Mouse (Mus musculus) heart, postnatal 10 days (tissue): ENCODE measurements around the gene Ndufa4l2. TPM values are rescaled to one million over a fixed set of nuclear protein-coding genes. Genes with fewer than 3 reads are reported as not detected.

Experiments used
- DNase-seq, 2 experiments: peaks; one replicate each; pipeline ENCODE4 v3.0.0; 2021
- intact Hi-C: fragments of 180-260 bp; cut with DNase I; formaldehyde crosslinking; loops from one replicate; pipeline ENCODE4 v1.15.1; 2025
- total RNA-seq, 2 experiments: library from RNA; stranded (reverse); gene quantifications; 2 replicates each; pipeline ENCODE4 v1.2.3; 2021

Ndufa4l2 gene
- total RNA-seq, 2 experiments from 2014 or later: 44.5 to 54.0 TPM

DNA sequence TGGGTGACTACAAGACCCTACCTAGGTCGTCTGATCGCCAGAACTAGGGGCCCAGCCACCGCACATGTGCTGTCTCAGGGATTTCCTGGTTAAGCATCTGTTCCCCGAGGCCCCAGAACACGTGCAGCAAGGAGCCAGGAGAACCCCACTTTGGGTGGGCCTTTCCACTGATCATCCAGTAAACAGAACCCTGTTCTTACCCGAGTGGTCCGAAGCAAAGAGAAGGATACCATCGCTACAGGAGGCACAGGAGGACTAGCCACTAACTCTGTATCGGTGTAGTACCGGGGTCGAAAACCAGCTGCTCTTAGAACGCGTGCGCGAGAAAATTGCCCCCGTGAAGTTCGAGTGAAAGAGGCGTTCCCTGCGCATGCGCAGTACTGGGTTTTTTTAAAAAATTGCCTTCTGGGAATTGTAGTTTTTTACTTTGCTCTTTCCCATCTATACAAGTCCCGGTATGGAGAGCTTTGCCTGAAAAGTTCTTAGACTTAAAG is 7.4 kb downstream of the Ndufa4l2 start, which contains the start of gene Shmt2:
Gene Shmt2 (minus strand): TSS at position 357 of the 494 bp plus-strand sequence.
- intact Hi-C loops: no loop called here
- DNase-seq: peak; percentile 89 to 91

DNA sequence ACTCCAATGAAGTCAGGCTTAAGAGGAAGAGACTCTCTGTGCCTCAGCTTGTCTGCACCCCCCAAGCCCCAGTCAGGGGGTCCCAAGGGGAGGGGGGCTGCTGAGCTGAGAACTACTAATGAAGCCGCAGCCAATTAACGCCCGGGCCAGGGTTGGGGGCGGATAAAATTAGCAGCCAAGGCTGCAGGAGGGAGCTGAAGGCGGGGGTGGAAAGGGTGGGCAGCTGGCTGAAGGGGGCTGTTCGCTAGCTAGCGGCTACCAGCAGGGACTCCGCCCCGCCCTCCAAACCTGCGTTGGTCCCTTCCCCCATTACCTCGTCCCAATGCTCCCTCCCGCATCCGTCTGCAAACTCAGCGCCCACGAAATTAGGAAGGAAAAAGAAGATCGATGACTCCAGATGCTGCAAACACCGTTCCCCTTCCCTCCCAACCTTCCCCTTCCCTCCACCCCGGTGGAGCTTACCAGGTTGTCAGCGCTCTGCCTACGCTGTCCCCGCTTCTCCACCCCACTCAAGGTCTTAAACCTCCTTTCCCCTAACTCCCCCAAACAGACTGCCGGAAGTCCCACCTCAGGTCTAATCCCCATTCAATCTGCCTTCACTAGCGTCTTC is 10.0 kb downstream of the Ndufa4l2 start:
- intact Hi-C loops: no loop called here
- DNase-seq: no peak

DNA sequence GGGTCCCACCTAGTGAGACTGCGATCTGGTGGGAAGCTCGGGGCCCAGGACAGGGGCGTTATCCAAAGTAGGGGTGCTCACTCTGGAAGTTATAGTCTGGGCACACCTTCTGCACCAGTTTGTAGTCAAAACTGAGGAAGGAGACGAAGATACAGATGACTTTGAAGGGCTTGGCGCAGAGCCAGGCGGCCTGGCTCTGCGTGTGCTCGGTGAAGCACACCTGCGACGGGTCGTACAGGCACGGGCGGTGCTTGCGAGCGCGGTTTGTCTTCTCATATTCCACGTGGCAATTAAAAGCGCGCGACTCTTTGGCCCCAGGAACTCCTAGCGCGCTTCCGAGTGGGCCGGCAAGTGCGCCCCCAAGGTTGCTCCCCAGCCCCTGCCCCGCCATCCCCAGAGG is 11.3 kb downstream of the Ndufa4l2 start:
- DNase-seq: no peak
- intact Hi-C loops: no loop called here

DNA sequence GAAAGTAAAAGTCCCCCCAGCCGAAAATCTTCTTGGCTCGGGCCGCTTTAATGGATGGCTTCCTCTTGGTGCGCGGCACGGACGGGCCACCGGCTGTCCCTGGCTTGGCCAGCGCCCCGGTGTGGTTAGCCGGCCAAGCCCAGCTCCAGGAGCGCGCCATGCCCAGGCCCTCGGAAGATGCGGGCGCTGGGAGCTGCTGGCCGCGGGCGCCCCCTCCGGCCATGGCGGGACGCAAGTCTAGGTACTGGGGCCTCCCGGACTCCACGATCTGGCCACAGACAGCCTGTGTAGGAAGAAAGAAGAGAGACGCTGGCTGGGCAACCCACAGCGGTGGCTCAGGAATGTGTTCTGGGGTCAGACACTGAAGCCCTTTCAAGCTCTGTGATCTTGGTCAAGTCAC is 11.9 kb downstream of the Ndufa4l2 start:
- DNase-seq: peak; percentile 51 to 75
- intact Hi-C loops: no loop called here

DNA sequence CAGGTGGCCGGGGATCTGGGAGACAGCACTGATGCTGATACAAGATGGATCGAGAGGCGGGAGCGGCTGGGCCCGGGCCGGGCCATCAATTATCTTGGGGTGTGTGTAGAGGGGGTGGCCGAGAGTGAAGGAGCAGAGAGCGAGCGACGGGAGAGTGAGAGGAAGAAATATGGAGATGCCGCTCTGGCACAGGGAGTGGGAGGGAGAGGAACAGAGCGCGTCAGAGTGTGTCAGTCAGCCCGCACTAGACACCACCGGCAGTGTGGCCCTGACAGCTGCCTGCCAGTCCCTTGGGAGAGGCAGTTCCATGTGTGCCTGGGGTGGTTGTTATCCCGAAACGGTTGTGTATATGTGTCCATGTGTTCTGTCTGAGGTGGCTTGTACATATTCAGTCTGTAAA is 12.7 kb downstream of the Ndufa4l2 start:
- intact Hi-C loops: no loop called here

DNA sequence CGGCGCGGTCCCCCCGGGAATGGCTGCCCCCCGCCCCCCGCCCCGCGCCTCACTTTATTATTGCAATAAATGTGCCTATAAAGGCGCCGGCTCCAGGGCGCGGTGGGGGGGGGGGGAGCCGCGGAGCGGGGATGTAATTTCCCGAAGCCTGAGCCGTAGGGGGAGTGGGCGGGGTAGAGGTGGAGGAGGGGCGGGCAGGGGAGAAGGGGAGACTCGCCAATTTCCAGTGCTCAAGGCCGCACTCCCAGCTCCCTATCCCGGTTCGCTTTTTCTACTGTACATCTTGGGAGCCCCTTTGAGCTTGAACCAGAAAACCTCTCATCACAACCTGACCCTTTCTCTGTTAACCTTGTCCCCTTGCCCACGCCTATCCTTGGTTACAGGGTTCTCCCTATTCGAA is 16.2 kb downstream of the Ndufa4l2 start:
- no peak for DNase-seq
- intact Hi-C loops: no loop called here

More for the DNA sequence above, 12.7 kb downstream of the Ndufa4l2 start:
- DNase-seq: no peak

DNA sequence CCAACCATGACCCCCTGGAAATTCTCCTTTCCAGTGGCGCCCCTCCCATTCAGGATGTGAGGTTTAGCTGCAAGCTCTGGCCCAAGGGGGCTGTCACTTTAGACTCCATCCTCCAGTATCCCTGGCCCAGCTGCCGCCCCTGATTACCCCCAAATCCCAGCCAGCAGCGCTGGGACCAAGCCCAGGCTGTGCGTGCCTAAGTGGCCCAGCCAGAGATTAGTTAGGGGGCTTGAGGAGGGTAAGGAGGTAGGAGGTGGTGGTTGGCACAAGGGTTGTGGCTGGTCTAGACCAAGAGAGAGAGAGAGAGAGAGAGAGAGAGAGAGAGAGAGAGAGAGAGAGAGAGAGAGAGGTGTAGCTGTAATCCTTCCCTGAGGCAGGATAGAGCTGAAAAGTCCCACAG is 16.8 kb downstream of the Ndufa4l2 start:
- intact Hi-C loops: no loop called here
- DNase-seq: no peak

DNA sequence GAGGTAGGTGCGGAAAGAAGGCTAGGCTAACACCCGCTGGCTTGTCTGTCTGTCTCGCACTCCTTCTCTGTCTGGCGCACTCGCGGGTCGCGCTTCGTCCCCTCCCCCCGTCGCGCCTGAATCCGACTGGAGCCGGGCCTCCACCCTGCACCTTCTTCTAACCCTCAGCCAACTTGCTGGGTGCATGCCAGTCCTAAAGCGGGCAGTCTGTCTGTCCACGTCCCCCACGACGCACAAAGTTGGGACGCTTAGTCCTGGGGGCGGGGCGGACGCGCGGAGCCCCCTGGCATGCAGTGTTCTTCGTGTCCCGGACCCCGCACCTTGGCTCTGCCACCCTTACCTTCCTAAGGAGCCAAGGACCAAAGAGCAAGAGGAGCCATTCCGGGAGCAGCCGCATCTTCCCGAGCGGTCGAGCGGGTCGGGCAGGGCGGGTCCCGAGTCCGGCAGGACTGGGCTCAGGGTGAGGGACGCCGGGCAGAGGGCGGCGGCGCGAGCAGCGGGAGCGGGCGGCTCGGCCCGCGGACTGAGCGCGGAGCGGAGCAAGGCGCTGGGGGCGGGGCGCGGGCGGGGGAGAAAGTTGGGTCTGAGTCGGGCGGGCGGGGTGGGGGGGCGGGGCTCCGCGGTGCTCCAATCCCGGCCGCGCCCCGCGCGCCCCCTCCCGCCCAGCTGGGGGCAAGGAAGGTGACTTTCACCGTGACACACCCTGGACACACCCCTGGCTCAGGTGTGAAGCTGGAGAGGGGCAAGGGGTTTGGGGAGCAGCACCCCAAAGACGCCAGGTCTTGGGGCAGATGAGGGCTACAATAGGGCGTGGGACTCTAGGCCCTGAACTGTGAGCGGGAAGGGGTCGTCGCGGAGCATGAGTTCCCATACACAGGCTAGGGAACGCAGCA is 19.5 kb downstream of the Ndufa4l2 start, which contains the start of gene Nxph4:
Gene Nxph4 (minus strand): TSS at position 524 of the 893 bp plus-strand sequence.
- intact Hi-C loops: no loop called here
- no peak for DNase-seq

DNA sequence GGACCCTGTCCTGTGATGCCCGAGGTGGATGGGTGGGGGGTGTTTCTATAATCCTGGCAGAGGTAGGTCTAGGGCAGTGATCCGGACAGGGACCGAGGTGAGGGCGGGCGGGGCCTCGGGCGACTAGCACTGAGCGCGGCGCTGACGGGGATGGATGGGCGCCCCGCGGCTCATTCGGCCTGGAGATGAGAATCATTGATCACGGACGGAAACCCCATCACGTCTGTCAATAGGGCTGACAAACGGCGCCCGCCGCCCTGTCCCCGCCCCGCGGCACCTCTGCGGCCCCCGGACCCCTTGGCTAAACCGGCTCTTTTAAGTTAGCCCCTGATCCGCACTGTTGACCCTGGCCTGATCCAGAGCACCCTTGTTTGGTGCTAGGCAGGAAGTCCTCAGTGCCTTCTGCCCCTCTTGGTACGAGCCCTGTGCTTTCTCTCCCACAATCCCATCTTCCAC is 20.2 kb downstream of the Ndufa4l2 start:
- no peak for DNase-seq

DNA sequence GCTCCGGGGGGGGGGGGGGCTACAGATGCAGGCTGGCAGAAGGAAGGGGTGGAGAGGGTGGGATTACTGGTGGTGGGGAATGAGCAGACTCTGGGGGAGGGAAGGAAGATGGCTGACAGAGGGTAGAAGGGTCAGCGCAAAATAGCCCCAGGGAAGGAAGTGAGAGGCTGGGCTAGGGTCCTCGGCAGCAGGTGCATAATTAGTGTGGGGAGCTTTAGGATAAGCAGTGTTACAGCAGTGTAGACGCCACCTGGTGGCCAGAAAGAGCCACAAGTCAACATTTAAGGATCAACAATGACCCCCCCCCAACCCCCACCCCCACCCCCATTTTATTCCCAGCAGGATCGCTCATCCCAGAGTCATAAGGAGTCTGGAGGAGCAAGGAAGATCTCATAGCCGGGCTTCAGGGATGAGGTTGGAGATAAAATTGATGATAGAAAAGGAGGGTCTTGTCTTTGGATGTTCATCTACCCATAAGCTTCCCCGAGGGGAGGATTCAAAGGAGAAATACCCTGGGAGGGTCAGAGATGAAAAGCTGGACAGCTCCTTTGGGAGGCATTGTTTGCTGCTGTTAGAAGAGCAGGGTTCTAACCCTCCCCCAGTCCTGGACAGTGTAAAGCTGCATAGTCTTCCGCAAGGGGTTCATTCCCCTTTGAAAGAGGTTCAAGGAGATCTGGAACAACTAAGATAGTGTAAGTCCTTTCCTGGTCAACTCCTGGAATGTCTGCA is 22.0 kb downstream of the Ndufa4l2 start:
- intact Hi-C loops: loop anchor here (1.0 kb wide), 1 partner anchor 23 kb away; no protein-coding TSS in a partner anchor
- DNase-seq: peak; percentile 40 to 56

More for the DNA sequence above, 20.2 kb downstream of the Ndufa4l2 start:
- intact Hi-C loops: no loop called here

DNA sequence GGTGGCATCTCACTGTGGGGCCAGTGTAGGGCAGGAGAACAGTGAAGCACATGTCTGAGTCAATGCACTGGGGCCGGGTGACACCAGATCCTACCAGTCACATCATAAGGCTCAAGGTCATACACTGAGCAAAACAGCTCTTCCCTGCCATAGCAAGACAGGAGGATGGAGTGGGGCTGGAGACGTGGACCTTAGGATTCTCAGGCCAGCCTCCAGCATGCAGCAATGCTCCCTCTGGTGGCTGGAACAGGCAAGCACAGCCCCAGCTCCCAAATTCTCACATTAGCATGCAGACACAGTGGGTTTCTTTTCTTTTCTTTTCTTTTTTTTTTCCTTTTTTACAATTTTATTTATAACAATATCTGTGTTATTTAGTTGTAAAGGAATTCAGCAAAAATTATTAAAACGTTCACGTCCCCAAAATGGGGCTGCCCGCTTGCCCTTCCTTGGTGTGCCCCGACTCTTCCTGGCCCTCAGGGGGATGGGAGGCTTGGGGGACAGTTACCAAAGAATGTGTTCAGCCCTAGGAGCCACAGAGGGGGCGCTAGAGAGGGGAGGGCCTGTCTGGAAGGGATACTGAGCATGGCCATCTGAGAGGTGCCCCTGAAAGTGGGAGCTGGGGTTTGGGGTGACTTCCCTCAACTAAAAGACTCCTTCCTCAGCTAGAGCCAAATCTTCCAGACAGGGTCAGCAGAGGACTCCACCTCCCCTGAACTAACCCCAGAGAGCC is 23.3 kb downstream of the Ndufa4l2 start:
- peak; percentile 84 to 89 for DNase-seq
- intact Hi-C loops: loop anchor here (1.0 kb wide), 1 partner anchor 30 kb away; no protein-coding TSS in a partner anchor

DNA sequence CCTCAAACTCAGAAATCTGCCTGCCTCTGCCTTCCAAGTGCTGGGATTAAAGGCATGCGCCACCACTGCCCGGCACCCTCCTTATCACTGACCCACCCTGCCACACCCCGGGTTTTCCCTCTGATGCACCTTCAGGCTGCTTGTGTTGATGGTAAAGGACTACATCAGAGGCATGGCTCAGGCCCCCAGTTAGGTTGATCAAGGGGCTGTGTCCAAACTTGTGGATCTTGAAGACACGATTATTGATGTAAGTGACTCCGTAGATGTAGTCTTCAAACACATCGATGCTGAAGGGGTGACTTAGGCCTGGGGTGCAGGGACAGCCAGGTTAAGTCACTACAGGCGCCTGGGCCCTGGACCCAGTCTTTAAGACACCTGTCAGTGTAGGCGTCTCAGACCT is 26.7 kb downstream of the Ndufa4l2 start:
- DNase-seq: no peak
- intact Hi-C loops: no loop called here

DNA sequence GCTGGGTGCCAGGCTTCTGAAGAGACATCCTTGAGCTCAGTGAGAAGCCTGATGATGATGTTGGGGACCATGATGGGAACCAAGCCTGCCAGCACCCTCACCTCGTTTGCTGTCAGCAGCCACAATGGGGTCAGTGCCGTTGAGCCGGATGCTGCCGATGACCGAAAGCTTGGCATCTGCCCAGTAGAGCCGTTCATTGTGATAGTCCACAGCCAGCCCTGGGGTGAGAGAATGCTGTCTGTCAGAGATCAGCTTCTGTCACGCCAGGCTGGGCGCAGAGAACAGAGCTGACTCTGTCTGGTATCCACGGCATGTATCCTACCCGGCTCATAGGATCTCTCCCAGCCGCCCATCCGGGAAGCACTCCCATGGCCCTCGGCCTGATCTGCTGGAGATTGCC is 27.3 kb downstream of the Ndufa4l2 start:
- DNase-seq: peak; percentile 53 to 59
- intact Hi-C loops: no loop called here

DNA sequence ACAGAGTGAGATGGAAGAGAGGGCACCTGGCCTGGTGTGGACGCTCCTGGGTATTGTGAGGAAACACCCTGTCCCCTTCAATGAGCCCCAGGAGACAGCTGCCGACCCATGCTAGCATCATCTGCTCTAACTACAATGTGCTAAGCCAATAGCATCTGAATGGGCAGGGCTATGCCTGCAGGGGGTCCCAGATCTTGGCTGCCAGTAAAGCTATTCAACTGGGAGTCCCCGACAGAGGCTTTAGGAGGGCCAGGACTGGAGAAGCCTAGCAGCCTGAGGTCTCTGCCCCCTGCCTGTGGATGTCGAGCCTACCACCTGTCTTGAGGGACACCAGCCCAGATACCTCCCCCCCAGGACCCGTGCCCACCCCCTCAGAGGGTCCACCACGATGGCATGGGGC is 28.0 kb downstream of the Ndufa4l2 start:
- no peak for DNase-seq
- intact Hi-C loops: no loop called here

DNA sequence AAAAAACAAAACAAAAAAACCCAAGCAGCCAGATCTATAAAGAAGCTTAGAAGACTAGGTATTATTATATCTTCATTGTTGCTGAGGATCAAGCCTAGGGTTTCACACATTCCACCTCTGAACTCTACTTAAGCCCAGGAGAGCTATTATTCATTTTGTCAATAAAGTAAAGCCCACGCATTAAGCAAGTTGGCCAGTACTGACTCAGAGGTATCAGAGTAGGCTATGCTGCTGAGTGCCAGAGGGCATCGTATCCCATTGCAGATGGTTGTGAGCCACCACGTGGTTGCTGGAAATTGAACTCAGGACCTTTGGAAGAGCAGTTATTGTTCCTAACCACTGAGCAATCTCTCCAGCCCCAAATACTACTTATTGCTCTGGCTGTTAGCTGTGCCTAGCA is 29.1 kb downstream of the Ndufa4l2 start:
- DNase-seq: no peak
- intact Hi-C loops: no loop called here

DNA sequence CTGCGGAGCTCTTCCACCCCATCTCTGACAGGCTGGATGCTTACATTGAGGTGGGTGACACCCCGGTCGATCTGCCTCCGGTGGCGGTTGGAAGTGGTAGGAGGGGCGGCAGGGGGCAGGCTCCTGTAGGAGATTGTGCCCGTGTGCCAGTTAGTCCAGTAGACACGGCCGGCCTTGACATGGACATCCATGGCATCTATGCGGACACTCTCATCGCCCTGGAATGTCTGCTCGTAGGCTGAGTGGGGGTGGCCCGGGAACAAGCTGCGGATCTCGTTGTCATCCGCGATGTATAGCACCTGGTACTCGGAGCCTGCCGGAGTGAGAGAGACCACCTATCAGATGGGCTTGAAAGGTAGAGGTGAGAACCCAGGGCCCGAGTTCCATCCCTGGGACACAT is 29.6 kb downstream of the Ndufa4l2 start:
- intact Hi-C loops: no loop called here
- DNase-seq: no peak

DNA sequence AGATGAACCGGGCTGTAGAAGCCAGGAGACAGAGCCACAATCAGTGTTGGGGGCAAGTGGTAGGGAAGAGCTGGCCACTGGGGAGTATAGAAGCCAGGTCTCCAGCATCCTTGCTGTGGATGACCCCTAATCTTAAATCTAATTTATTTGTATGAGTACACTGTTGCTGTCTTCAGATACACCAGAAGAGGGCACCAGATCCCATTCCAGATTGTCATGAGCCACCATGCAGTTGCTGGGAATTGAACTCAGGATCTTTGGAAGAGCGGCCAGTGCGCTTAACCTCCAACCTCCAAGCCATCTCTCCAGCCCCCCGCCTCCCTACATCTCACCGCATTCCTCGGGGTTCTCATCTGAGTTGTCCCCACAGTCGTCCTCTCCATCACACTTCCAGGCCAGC is 31.7 kb downstream of the Ndufa4l2 start:
- no peak for DNase-seq
- intact Hi-C loops: no loop called here

DNA sequence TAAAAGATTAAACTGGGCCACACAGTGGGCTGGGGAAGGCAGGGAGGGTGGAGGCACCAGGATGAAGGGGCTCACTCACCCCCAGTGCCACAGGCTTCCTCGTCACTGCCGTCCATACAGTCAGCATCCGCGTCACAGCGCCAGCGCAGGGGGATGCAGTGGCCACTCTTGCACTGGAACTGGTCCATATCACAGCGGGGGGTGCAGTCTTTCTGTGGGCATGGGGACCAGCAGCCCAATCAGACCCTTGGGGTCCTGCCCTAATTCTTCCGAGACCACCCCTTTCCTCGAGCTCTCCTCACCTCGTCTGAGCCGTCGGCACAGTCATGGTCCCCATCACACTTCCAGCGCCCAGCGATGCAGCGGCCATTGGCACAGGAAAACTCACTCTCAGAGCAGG is 33.5 kb downstream of the Ndufa4l2 start:
- intact Hi-C loops: no loop called here
- DNase-seq: no peak

DNA sequence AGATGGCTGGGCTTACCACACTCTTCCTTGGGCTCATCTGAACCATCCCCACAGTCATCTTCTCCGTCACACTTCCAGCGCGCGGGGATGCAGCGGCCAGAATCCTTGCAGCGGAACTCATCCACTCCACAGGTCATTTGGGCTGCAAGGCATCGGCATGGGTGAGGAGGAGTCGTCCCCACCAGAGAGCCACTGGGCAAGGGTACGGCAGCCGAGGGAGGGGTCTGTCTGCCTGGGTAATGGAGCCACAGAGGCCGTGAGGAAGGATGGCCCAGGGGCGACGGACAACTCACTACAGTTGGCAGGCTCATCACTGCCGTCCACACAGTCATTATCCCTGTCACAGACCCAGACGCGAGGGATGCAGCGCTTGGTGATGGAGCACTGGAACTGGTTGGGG is 35.1 kb downstream of the Ndufa4l2 start:
- DNase-seq: no peak
- intact Hi-C loops: no loop called here

DNA sequence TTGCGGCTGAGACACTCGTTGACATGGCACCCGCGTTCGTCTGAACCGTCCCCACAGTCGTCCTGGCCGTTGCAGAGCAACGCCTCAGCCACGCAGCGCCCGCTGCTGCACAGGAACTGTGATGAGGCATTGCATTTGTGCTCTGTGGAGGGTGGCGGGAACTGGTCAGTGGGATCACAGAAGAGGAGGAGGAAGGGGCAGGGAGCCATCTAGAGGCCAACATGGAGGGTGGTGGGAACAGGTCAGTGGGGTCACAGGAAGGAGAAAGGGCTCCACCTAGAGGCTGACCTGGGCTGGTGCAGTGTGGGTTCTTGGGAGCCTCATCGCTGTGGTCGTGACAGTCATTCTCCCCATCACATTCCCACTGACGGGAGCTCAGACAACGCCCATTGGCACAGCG is 40.9 kb downstream of the Ndufa4l2 start:
- intact Hi-C loops: no loop called here
- peak in 1 of 2 experiments; percentile 45 for DNase-seq
